Mouse (Mus musculus) small intestine, adult 2 months (tissue): ENCODE measurements around the gene Dpp4.

Experiments used
- CTCF ChIP-seq: fragments of 200-500 bp; IDR thresholded peaks from 2 replicates; pipeline ENCODE4 v1.5.1; 2012; ENCODE audit warnings: low read depth, mild to moderate bottlenecking, control low read depth, inconsistent platforms, low read length, moderate library complexity, mixed read lengths; ENCODE audit not compliant: insufficient replicate concordance, insufficient read length; ENCODE audit errors: extremely low read depth
- POLR2A ChIP-seq: fragments of 200-500 bp; IDR thresholded peaks from 2 replicates; pipeline ENCODE4 v1.6.1; 2012; ENCODE audit warnings: low read depth, mild to moderate bottlenecking, control low read depth, inconsistent platforms, low read length, moderate library complexity

- TF ChIP-seq CTCF, result no peak
- no peak for TF ChIP-seq POLR2A
Observed at GRCm38 (mm10) chr2:62360872-62361271, 51.2 kb downstream of the Dpp4 start.
